Mouse (Mus musculus) heart, embryonic 12.5 days (tissue): Measurements from ENCODE around the gene Krtap6-5. TPM values are rescaled to one million over a fixed set of nuclear protein-coding genes. Genes with fewer than 3 reads are reported as not detected.
"Not testable (repeated sequence)": the region's sequence is repeated elsewhere in the genome, so short reads cannot be mapped to it uniquely, and the experiment has no call there.

Source experiments
- ATAC-seq: fragments of 200-750 bp; cut with Nextera tagmentation; 2 replicates; pipeline ENCODE4 v1.8.0; 2017; ENCODE audit warnings: moderate TSS enrichment, moderate library complexity; ENCODE audit not compliant: insufficient number of reproducible peaks, low FRiP score
- H3K27ac ChIP-seq: fragments of 300-500 bp; sonication (generic); 2 replicates; pipeline ENCODE4 v1.5.1; 2016; ENCODE audit warnings: mild to moderate bottlenecking, moderate library complexity; ENCODE audit not compliant: poor library complexity, severe bottlenecking
- H3K27me3 ChIP-seq: fragments of 300-500 bp; sonication (generic); replicated peaks from 2 replicates; pipeline ENCODE4 v1.6.1; 2016; ENCODE audit warnings: mild to moderate bottlenecking, moderate library complexity
- H3K36me3 ChIP-seq: fragments of 300-500 bp; sonication (generic); 2 replicates; pipeline ENCODE4 v1.6.1; 2016; ENCODE audit warnings: mild to moderate bottlenecking, moderate library complexity
- H3K4me1 ChIP-seq: fragments of 300-500 bp; sonication (generic); replicated peaks from 2 replicates; pipeline ENCODE4 v1.6.1; 2016; ENCODE audit warnings: mild to moderate bottlenecking
- H3K4me2 ChIP-seq: fragments of 300-500 bp; sonication (generic); 2 replicates; pipeline ENCODE4 v1.6.1; 2016; ENCODE audit warnings: mild to moderate bottlenecking, moderate library complexity
- H3K4me3 ChIP-seq: fragments of 300-500 bp; sonication (generic); 2 replicates; pipeline ENCODE4 v1.5.1; 2016; ENCODE audit warnings: mild to moderate bottlenecking
- H3K9ac ChIP-seq: fragments of 300-500 bp; sonication (generic); 2 replicates; pipeline ENCODE4 v1.6.1; 2016; ENCODE audit warnings: mild to moderate bottlenecking, moderate library complexity
- H3K9me3 ChIP-seq: fragments of 300-500 bp; sonication (generic); replicated peaks from 2 replicates; pipeline ENCODE4 v1.6.1; 2016; ENCODE audit warnings: mild to moderate bottlenecking, moderate library complexity
- WGBS: fragments of 180-500 bp; shearing (Covaris S2); methylation state at CpG from one replicate; pipeline ENCODE4 v1.1.7; 2016; 5-methylcytosine and 5-hydroxymethylcytosine counted together
- polyA plus RNA-seq: library from polyadenylated mRNA; unstranded; fragments of >200 nt; fragmentation: Nextera tagmentation; extraction: Ambion mirVana; gene quantifications from 2 replicates; pipeline ENCODE4 v1.2.1, GENCODE M21; 2016

The Krtap6-5 gene
- polyA plus RNA-seq: not detected in 2 replicates

DNA sequence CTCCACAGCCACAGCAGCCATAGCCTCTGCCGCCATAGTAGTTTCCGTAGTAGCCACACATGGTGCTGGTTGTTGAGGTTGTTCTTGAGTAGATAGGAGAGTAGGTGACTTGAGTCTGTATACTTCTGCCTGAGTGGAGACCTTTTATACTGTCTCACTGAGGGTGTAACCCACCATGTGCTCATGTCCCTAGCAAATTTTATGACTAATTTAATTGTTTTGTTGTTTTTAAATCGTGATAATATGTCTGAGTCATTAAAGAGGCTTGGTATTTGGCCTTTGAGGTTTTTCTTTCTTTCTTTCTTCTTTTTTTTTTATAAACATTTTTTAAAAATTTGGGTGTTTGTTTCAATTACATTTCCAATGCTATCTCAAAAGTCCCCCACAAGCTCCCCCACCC is at the start of gene Krtap6-5:
Gene Krtap6-5, minus strand, starts transcription at position 101 of the 400 bp plus-strand sequence.
- no peak within 1 kb of the TSS for H3K4me2 ChIP-seq
- 71% methylated on average over 3 of the region's 3 CpGs for whole genome bisulfite sequencing
- no peak within 1 kb of the TSS for H3K27ac ChIP-seq
- no peaks in the 10 kb centered on the region for H3K36me3 ChIP-seq
- no peak within 1 kb of the TSS for H3K4me3 ChIP-seq
- no peak for ATAC-seq
- H3K4me1 ChIP-seq: no peaks in the 10 kb centered on the region
- no peaks in the 10 kb centered on the region; the same call in 1 of the 2 replicates for H3K9me3 ChIP-seq
- no peaks in the 10 kb centered on the region for H3K27me3 ChIP-seq
- H3K9ac ChIP-seq: no peak within 1 kb of the TSS

DNA sequence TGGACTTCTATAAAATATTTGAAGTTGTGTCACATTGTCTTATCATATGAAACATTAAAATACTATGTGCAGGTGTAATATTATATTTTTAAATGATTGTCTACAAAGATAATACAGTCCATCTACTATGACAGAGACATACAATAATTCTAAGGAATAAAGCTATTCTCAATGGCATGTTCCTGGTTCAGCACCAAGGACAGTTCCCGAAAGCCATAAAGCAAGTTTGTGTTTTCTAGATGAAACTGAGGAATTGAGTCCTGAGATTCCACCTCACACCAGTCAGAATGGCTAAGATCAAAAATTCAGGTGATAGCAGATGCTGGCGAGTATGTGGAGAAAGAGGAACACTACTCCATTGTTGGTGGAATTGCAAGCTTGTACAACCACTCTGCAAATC is 23.4 kb upstream of the Krtap6-5 start:
- ATAC-seq: not testable (repeated sequence)

DNA sequence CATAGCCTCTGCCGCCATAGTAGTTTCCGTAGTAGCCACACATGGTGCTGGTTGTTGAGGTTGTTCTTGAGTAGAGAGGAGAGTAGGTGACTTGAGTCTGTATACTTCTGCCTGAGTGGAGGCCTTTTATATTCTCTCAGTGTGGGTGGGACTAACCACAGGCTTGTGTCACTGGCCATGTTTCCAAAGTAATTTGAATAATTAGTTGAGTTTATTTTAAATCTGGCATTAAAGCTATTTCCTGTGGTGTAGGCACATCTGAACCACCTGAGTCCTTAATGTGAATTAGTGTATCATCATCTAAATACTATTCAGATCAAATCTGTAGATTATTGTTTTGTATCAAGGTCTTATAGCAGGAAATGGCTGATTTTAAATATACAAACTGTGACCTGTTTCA is 16.2 kb upstream of the Krtap6-5 start, which contains the start of gene 1110025L11Rik:
Gene 1110025L11Rik, minus strand, starts transcription at position 101 of the 400 bp plus-strand sequence.
- ATAC-seq, H3K4me3 ChIP-seq, H3K4me2 ChIP-seq, H3K27me3 ChIP-seq, H3K36me3 ChIP-seq, H3K4me1 ChIP-seq, H3K9ac ChIP-seq, H3K9me3 ChIP-seq, H3K27ac ChIP-seq: not testable (repeated sequence)
- no CpG with 5 or more reads among the region's 2 CpGs for WGBS

More for the DNA sequence above, 23.4 kb upstream of the Krtap6-5 start:
- H3K9ac ChIP-seq, H3K36me3 ChIP-seq, H3K9me3 ChIP-seq, H3K4me2 ChIP-seq, H3K4me3 ChIP-seq, H3K27me3 ChIP-seq, H3K4me1 ChIP-seq, H3K27ac ChIP-seq: not testable (repeated sequence)
- WGBS: 55% methylated on average over 2 of the region's 2 CpGs

DNA sequence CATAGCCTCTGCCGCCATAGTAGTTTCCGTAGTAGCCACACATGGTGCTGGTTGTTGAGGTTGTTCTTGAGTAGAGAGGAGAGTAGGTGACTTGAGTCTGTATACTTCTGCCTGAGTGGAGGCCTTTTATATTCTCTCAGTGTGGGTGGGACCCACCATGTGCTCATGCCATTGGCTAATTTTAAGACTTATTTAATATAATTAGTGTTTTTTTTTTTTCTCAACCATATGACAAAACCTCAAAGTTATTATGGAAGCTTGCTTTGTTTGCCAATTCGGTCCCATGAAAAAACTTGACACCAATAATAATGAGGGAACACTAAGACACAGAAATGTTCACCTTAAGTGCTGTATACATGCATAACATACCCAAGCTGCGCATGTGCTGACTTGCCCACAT is 6.3 kb downstream of the Krtap6-5 start, which contains the start of gene Gm10228:
Gene Gm10228, minus strand, starts transcription at position 101 of the 400 bp plus-strand sequence.
- H3K36me3 ChIP-seq, ATAC-seq, H3K27ac ChIP-seq, H3K9me3 ChIP-seq, H3K4me2 ChIP-seq, H3K9ac ChIP-seq, H3K27me3 ChIP-seq, H3K4me1 ChIP-seq, H3K4me3 ChIP-seq: not testable (repeated sequence)
- WGBS: 84% methylated on average over 2 of the region's 4 CpGs

DNA sequence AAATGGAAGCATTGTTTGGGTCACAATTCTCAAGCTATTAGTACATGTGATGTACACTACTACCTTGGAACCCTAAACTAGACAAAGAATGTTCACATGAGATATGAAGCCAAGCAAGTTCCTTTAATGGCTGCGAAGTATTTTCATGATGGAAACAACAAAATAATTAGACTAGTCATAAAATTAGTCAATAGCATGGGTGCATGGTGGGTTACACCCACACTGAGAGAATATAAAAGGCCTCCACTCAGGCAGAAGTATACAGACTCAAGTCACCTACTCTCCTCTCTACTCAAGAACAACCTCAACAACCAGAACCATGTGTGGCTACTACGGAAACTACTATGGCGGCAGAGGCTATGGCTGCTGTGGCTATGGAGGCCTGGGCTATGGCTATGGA is 16.3 kb downstream of the Krtap6-5 start, which contains the start of gene Krtap6-1:
Gene Krtap6-1, plus strand, starts transcription at position 301 of the 400 bp plus-strand sequence.
- H3K27me3 ChIP-seq, H3K9me3 ChIP-seq, H3K27ac ChIP-seq, H3K4me2 ChIP-seq, ATAC-seq, H3K9ac ChIP-seq, H3K36me3 ChIP-seq, H3K4me3 ChIP-seq, H3K4me1 ChIP-seq: not testable (repeated sequence)
- 80% methylated on average over 3 of the region's 3 CpGs for WGBS

DNA sequence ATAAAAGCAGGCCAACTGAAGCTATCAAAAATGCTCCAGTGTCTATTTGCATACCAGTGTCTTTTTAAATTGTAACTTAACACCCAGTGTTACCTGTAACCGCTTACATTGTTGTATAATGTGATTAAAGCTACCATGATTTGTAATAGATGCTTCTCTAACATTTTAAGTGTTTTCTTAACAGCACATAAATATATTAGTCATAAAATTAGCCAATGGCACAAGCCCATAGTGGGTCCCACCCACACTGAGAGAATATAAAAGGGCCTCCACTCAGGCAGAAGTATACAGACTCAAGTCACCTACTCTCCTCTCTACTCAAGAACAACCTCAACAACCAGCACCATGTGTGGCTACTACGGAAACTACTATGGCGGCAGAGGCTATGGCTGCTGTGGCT is 32.7 kb downstream of the Krtap6-5 start, which contains the start of gene Gm10229:
Gene Gm10229, plus strand, starts transcription at position 301 of the 400 bp plus-strand sequence.
- not testable (repeated sequence) for H3K36me3 ChIP-seq, H3K4me1 ChIP-seq, H3K27me3 ChIP-seq, ATAC-seq, H3K9ac ChIP-seq, H3K9me3 ChIP-seq, H3K4me2 ChIP-seq, H3K27ac ChIP-seq, H3K4me3 ChIP-seq
- 84% methylated on average over 3 of the region's 3 CpGs for WGBS

DNA sequence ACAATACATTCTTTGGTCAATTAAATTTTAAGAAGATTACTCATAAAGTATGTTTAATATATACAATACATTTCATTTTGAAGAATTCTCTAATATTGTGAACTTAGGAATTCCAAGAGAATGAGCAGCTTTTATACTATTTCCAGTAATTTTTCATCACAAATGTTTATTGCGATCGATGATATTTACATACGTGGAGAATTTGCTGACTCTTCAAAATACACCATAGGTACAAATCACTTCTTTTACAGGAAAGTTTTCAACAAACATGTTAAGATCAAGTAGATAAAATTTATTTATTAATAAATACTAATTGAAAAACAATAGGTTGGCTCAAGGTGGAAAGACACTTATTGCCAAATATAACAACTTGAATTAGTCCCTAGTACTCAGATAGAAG is 33.7 kb downstream of the Krtap6-5 start:
- Histone ChIP-seq H3K4me1 (no peaks in the 10 kb centered on the region), H3K4me3 (no peak overlapping the region), H3K27me3 (no peaks in the 10 kb centered on the region), H3K27ac (no peak overlapping the region), H3K36me3 (no peaks in the 10 kb centered on the region), H3K9me3 (peaks cover 4% of the 10 kb centered on the region; the same call in 1 of the 2 replicates), H3K9ac (no peak overlapping the region), H3K4me2 (no peak overlapping the region)
- WGBS: 92% methylated on average over 3 of the region's 3 CpGs
- ATAC-seq: no peak

DNA sequence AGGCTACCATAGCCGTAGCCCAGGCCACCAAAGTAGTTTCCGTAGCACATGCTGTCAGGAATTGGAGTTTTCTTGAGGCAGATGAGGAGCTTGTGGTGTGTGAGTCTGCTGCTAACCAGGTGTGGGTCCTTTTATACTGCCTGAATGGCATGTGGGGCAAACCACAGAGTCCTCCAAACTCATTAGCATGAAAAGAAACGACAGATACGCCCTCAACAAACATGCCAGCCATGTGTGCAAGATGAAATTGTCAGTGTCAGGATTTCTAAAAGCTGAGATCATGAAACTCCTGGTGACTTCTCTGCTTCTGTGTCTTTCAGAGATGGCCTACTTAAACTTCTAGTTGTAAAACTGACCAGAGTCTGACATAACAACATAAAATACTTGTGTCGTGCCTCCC is 37.0 kb downstream of the Krtap6-5 start, which contains the start of gene Krtap22-2:
Gene Krtap22-2, minus strand, starts transcription at position 101 of the 400 bp plus-strand sequence.
- WGBS: 77% methylated on average over 5 of the region's 5 CpGs
- no peak within 1 kb of the TSS for H3K4me3 ChIP-seq
- H3K9me3 ChIP-seq: peaks cover 4% of the 10 kb centered on the region; the same call in 1 of the 2 replicates
- no peaks in the 10 kb centered on the region for H3K36me3 ChIP-seq
- H3K9ac ChIP-seq: no peak within 1 kb of the TSS
- H3K27me3 ChIP-seq: no peaks in the 10 kb centered on the region
- ATAC-seq: no peak
- H3K27ac ChIP-seq: no peak within 1 kb of the TSS
- no peak within 1 kb of the TSS for H3K4me2 ChIP-seq
- no peaks in the 10 kb centered on the region for H3K4me1 ChIP-seq

Other genes with a start within 250 kb of the Krtap6-5 start
- not detected in 2 replicates for gene Gm20741, start 235.7 kb downstream of the Krtap6-5 start, polyA plus RNA-seq
- not detected in 2 replicates for gene Krtap15, start 227.7 kb downstream of the Krtap6-5 start, polyA plus RNA-seq
- gene Krtap14, start 221.7 kb downstream of the Krtap6-5 start, polyA plus RNA-seq: not detected in 2 replicates
- not detected in 2 replicates for gene Krtap19-1, start 178.5 kb downstream of the Krtap6-5 start, polyA plus RNA-seq
- not detected in 2 replicates for gene Krtap19-2, start 173.6 kb downstream of the Krtap6-5 start, polyA plus RNA-seq
- not detected in 2 replicates for gene Krtap19-3, start 169.8 kb downstream of the Krtap6-5 start, polyA plus RNA-seq
- gene Krtap19-4, start 162.8 kb downstream of the Krtap6-5 start, polyA plus RNA-seq: not detected in 2 replicates
- gene Krtap19-5, start 151.4 kb downstream of the Krtap6-5 start, polyA plus RNA-seq: not detected in 2 replicates
- gene Krtap19-9b, start 115.6 kb downstream of the Krtap6-5 start, polyA plus RNA-seq: not detected in 2 replicates
- not detected in 2 replicates for gene Krtap16-3, start 85.0 kb downstream of the Krtap6-5 start, polyA plus RNA-seq
- gene Krtap22-2, start 37.1 kb downstream of the Krtap6-5 start, polyA plus RNA-seq: not detected in 2 replicates
- gene Gm10229, start 32.6 kb downstream of the Krtap6-5 start, polyA plus RNA-seq: not detected in 2 replicates
- not detected in 2 replicates for gene Krtap6-1, start 16.2 kb downstream of the Krtap6-5 start, polyA plus RNA-seq
- not detected in 2 replicates for gene Gm10228, start 6.4 kb downstream of the Krtap6-5 start, polyA plus RNA-seq
- not detected in 2 replicates for gene 1110025L11Rik, start 16.1 kb upstream of the Krtap6-5 start, polyA plus RNA-seq
- gene Krtap6-3, start 36.1 kb upstream of the Krtap6-5 start, polyA plus RNA-seq: not detected in 2 replicates
- not detected in 2 replicates for gene Gm6358, start 93.0 kb upstream of the Krtap6-5 start, polyA plus RNA-seq
- gene Gm10061, start 103.2 kb upstream of the Krtap6-5 start, polyA plus RNA-seq: not detected in 2 replicates
- gene Gm9789, start 110.1 kb upstream of the Krtap6-5 start, polyA plus RNA-seq: not detected in 2 replicates
- not detected in 2 replicates for gene Gm7735, start 121.6 kb upstream of the Krtap6-5 start, polyA plus RNA-seq
- gene 1110057P08Rik, start 126.9 kb upstream of the Krtap6-5 start, polyA plus RNA-seq: not detected in 2 replicates
- not detected in 2 replicates for gene Krtap20-2, start 158.0 kb upstream of the Krtap6-5 start, polyA plus RNA-seq